Mouse (Mus musculus) adrenal gland, postnatal 10 days (tissue): ENCODE data around the gene Cela1. TPM values are rescaled to one million over a fixed set of nuclear protein-coding genes. Genes with fewer than 3 reads are reported as not detected.

Experiments
- DNase-seq: peaks from one replicate; pipeline ENCODE4 v3.0.0; 2021; ENCODE audit warnings: mixed read lengths
- microRNA-seq: library from miRNA; unstranded; fragments of <30 nt; microRNA quantifications from one replicate; pipeline ENCODE4 v1.2.0, GENCODE M21; 2021
- total RNA-seq, 2 experiments: library from RNA; stranded (reverse); gene quantifications; 2 replicates each; pipeline ENCODE4 v1.2.3; 2021

The Cela1 gene
- total RNA-seq, 2 experiments from 2014 or later: 22.1 to 23.9 TPM

DNA sequence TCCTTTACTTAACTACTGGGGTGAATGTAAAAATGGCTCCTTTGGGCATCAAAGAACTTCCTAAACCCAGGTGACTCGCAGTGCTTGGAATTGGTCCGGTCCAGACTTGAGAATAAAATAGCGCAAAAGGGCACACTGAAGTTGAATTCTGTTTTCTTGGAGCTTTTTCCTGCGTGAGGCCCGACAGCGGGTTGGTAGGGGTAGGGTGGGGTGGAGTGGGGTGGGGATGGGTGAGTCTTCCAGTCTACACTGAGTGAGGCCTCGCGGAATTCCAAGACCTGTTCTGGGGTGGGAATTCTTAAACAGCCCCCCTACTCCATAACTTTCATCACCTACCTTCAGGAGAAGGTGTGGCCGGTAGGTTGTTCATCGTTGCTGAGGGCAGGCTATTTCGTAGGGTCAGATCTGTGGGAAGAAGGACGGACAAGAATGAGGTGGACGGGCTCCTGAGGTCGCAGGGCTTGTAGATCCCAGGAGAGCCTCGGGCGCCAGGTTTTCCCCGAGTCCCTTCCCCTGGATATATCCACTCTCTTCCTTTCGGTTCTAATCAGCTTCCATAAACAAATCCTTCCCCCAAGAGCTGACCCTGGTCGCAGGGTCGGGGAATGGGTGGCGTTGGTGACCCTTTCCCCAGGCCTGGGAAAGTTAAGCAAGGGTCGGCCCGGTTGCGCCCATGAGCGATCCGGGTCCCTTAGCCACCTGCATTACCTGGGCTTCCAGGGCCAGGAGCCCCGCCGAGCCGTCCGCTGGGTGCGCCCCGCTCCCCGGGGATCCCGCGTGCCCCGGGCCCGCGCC lies 51.7 kb downstream of the Cela1 start:
- DNase-seq: no peak

DNA sequence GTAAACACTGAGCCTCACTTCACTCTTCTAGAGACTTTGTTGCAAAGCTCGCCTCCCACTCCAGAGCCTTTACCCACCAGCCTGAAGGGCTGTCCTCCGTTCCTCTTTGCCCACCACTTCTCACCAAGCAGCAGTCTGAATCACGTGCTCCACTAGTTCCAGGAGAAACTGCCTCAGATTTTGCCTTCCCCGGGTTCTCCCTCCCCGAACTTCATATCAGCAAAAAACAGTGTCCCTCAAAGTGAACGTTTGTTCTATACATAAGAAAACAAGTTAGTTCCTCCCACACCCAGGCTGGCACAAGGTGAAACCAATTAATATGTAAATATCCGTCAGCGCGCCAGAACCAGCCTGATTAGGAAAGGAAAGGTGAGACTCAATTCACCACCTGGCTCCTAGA lies 52.5 kb downstream of the Cela1 start:
- no peak for DNase-seq

DNA sequence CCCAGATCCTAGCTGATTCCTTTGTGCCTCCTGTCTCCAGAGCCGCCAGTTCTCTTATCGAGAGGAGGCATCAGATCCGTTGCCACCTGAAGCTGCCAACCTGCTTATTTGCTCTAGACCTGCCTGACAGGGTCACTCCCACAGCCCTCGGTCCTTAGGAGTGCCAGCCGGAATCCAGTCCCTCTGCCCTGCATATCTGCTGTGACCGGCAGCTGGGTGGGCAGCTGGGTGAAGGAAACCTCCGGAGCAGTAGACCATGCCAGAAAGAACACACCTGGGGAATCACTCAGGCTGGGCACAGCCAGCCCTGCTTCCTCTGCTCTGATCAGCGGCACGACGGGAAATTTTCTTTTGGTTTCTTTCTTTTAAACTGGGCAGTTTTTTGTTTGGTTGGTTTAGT lies 54.4 kb downstream of the Cela1 start:
- DNase-seq: no peak

DNA sequence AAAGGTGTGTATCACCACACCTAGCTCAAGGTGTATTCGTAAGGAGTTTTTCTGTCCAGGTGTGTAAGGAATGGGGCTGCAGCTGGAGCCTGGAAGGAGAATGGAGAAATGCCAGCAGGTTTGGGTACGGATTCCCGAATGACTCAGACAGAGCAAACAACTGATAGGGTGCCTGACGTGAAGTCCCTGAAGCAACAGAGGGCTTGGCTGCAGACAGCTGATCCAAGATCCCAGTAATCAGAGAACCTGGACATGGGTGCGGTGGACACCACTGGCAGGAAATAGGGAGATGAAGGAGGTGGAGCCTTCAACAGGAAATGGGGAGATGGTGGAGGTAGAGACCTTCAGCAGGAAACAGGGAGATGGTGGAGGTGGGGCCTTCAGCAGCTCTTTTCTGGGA lies 55.4 kb downstream of the Cela1 start:
- no peak for DNase-seq

DNA sequence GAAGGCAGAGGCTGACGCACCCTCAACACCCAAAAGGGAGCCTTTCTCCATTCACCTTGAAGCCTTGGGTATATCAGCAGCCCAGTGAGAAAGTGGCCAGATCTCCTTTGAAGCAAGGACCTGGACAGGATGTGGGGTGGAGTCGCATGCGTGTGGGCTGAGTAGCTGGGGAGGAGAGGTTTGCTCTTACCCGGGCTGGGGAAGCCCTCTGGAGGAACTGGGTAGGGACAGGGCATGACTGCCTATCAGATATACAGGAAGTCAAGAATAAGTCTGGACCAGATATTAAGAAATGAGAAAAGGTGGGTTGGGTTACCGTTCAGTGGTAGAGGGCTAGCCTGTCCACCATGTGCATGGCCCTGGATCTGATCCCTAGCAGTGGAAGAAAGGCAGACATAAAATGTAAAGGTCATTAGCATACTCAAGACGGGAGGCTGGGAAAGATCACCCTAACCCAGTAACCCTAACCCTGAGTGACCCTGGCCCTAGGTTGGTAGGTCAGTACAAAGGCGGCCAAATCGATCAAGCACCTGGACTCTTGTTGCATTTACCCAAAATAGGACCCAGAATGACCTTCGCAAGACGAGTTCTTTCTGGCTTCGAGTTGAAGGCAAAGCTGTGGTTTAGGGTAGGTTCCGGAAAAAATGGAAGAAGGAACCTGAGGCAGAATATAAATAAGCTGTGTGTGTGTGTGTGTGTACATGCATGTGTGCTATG lies 56.1 kb downstream of the Cela1 start:
- DNase-seq: no peak

DNA sequence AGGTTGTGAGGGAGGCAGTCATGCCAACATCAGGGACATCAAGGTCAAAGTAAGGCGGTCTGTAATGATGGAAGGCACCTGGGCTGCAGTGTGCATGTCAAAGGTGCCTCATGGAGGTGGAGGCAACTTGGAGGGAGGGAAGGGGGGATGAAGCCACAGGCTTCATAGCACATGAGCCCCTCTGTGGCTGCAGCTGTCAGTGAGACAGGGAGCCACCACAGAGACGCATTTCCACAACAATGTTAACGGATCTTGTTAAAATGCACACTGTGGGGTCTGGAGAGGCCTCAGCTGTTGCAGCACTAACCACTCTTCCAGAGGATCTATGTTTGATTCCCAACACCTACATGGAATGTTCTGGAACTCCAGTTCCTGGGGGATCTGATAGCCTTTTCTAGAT lies 57.6 kb downstream of the Cela1 start:
- DNase-seq: no peak

DNA sequence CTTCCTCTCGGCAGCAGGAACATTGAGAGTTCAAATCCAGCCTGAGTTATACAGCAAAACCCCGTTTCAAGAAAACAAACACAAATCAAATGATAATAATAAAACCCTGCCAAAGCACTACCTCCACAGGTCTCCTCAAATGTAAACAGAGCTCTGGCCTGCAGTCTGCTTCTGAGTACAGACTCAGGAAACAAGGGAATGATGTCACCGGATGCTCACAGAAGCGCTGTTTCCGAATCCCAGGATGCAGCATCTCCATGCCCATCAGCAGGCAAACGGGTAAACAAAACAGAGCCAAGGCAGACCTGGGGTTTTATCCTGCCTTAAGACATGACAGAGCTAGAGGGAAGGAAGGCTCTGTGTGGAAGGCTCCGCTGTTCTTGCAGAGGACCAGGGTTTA lies 58.9 kb downstream of the Cela1 start:
- DNase-seq: no peak

DNA sequence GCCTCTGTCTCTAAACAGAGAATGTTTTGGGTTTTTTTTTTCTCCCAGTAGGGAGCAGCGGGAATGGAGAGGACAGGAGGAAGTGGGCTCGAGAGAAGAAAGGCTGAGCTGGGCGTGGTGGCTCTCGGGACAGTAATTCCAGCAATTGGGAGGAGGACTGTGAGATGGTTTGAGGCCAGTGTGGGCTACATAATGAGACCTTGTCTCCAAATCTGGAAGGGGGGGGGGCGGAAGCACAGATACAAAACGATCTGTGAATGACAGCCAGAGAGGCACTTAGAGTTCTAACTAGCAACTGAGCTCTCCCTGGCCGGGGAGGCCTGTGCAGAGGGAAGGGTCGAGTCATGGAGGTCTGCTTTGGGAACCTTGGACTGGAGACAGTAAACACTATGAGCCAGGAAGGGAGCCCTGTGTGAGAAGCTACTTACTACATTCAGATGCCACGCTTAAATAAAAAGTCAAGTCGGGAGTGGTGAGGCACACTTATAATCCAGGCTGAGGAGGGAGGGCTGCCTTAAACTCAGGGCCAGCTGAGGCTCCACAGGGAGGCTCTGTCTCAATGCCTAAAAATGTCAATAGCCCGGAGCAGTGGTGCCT lies 59.8 kb downstream of the Cela1 start:
- no peak for DNase-seq

DNA sequence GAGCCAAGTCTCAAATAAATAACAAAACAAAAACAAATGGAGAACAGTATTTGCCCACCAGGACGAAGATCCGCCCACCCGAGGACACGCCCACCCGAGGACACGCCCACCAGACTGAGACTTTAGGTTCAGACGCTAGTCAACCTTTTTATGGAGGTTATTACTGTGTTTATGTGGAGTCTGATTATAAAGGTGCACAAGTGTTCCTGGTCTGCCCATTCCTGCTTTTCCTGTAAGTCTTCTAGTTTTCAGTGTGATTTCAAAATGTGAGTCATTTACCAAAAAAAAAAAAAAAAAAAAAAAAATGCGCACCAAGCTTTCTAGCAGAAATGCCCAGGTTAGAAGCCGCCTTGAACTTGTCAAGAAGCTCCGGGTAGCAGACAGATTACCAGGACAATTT lies 60.4 kb downstream of the Cela1 start:
- no peak for DNase-seq

DNA sequence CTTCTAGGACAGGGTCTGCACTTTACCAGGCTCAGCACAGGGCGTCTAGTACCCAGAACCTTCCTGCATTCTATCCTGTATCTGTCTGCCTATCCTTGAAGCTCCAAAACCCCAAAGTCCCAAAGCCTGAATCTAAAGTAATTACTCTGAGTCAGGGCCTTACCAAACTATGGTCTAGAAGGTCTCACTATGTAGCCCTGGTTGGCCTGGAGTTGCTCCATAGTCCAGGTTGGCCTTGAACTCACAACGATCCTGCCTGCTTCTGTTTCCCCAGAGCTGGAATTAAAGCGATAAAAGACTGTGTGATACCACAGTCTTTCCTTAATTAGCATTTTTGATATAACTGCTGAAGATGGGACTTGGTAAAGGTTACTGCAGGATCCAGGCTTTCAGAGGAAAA lies 63.3 kb downstream of the Cela1 start:
- peak; percentile 44 for DNase-seq

Small RNAs within 50 kb of the gene (microRNA-seq; reads per million reads assigned to microRNA genes)
- gene Mir6961: not detected

Other genes starting within 250 kb of the Cela1 start
- 100 to 1,000 TPM; 298 to 353 TPM for gene Letmd1, start 218.9 kb downstream of the Cela1 start, total RNA-seq
- gene Csrnp2, start 192.4 kb downstream of the Cela1 start, total RNA-seq: 1 to 10 TPM; 4.4 to 5.5 TPM
- gene Tfcp2, start 135.9 kb downstream of the Cela1 start, total RNA-seq: 10 to 100 TPM; 18.1 to 24.6 TPM
- 10 to 100 TPM; 22.0 to 29.0 TPM for gene Pou6f1, start 87.9 kb downstream of the Cela1 start, total RNA-seq
- gene Dazap2, start 72.6 kb downstream of the Cela1 start, total RNA-seq: 100 to 1,000 TPM; 171 to 182 TPM
- gene Smagp, start 51.0 kb downstream of the Cela1 start, total RNA-seq: 10 to 100 TPM; 29.6 to 41.6 TPM
- 1 to 10 TPM; 5.5 to 5.8 TPM for gene Bin2, start 18.4 kb downstream of the Cela1 start, total RNA-seq
- gene Galnt6, start 41.5 kb upstream of the Cela1 start, total RNA-seq: 1 to 10 TPM; 9.6 to 9.9 TPM
- gene Slc4a8, start 73.8 kb upstream of the Cela1 start, total RNA-seq: 10 to 100 TPM in 1 of 2 experiments, 1 to 10 TPM in 1; 9.5 to 12.6 TPM
- 1 to 10 TPM; 2.5 to 5.6 TPM for gene Scn8a, start 181.9 kb upstream of the Cela1 start, total RNA-seq